Mouse (Mus musculus) neural tube, embryonic 11.5 days (tissue): Measurements from ENCODE around the gene Tnf. TPM values are rescaled to one million over a fixed set of nuclear protein-coding genes. Genes with fewer than 3 reads are reported as not detected.

ENCODE experiments used
- microRNA-seq: library from miRNA; unstranded; fragments of <30 nt; microRNA quantifications from one replicate; pipeline ENCODE4, GENCODE M21; 2016
- polyA plus RNA-seq: library from polyadenylated mRNA; unstranded; fragments of >200 nt; fragmentation: Nextera tagmentation; extraction: Ambion mirVana; gene quantifications from 2 replicates; pipeline ENCODE4 v1.2.1, GENCODE M21; 2014

Gene Tnf
- polyA plus RNA-seq, 1 experiment from 2014 or later = 0.16 TPM

Small RNAs within 50 kb of the gene (microRNA-seq; reads per million reads assigned to microRNA genes)
- gene Mir6973a (not detected), gene Mir6974 (not detected), gene Mir6975 (4.2 reads per million, percentile 10 among the genes with 10 or more reads in this experiment), gene Mir8094 (not detected)

Other genes starting within 250 kb of the Tnf start
- 0.13 and 0.37 TPM in 2 replicates for gene Hspa1b, start 242.8 kb downstream of the Tnf start, polyA plus RNA-seq
- gene Gm20481, start 232.1 kb downstream of the Tnf start, polyA plus RNA-seq = not detected in 2 replicates
- 1.1 and 1.9 TPM in 2 replicates for gene Hspa1a, start 229.9 kb downstream of the Tnf start, polyA plus RNA-seq
- gene Hspa1l, start 229.3 kb downstream of the Tnf start, polyA plus RNA-seq = 1.8 and 2.0 TPM in 2 replicates
- 209 and 211 TPM in 2 replicates for gene Lsm2, start 220.1 kb downstream of the Tnf start, polyA plus RNA-seq
- 109 and 114 TPM in 2 replicates for gene Vars, start 201.0 kb downstream of the Tnf start, polyA plus RNA-seq
- 0.08 TPM in 1 of 2 replicates, not detected in the other for gene Vwa7, start 185.4 kb downstream of the Tnf start, polyA plus RNA-seq
- 3.9 and 5.2 TPM in 2 replicates for gene Sapcd1, start 174.0 kb downstream of the Tnf start, polyA plus RNA-seq
- gene Msh5, start 155.3 kb downstream of the Tnf start, polyA plus RNA-seq = 4.1 and 6.2 TPM in 2 replicates
- gene Clic1, start 152.0 kb downstream of the Tnf start, polyA plus RNA-seq = 82.8 and 89.7 TPM in 2 replicates
- gene Ddah2, start 143.0 kb downstream of the Tnf start, polyA plus RNA-seq = 638 and 659 TPM in 2 replicates
- gene Ly6g6c, start 136.6 kb downstream of the Tnf start, polyA plus RNA-seq = 0.43 TPM in 1 of 2 replicates, not detected in the other
- gene Mpig6b, start 135.8 kb downstream of the Tnf start, polyA plus RNA-seq = 1.5 and 2.0 TPM in 2 replicates
- 0.39 and 0.46 TPM in 2 replicates for gene Ly6g6e, start 125.1 kb downstream of the Tnf start, polyA plus RNA-seq
- gene Ly6g6d, start 123.9 kb downstream of the Tnf start, polyA plus RNA-seq = 1.0 and 3.2 TPM in 2 replicates
- gene Ly6g6f, start 116.4 kb downstream of the Tnf start, polyA plus RNA-seq = 1.3 and 1.4 TPM in 2 replicates
- 50.5 and 59.9 TPM in 2 replicates for gene Abhd16a, start 112.7 kb downstream of the Tnf start, polyA plus RNA-seq
- not detected in 2 replicates for gene Ly6g5c, start 93.7 kb downstream of the Tnf start, polyA plus RNA-seq
- gene Ly6g5b, start 86.6 kb downstream of the Tnf start, polyA plus RNA-seq = 0.45 and 0.78 TPM in 2 replicates
- gene Gpank1, start 80.6 kb downstream of the Tnf start, polyA plus RNA-seq = 26.1 and 28.9 TPM in 2 replicates
- 303 and 319 TPM in 2 replicates for gene Csnk2b, start 80.0 kb downstream of the Tnf start, polyA plus RNA-seq
- gene D17H6S53E, start 75.6 kb downstream of the Tnf start, polyA plus RNA-seq = 7.0 and 7.6 TPM in 2 replicates
- 0.81 and 0.93 TPM in 2 replicates for gene Apom, start 70.0 kb downstream of the Tnf start, polyA plus RNA-seq
- 99.4 and 105 TPM in 2 replicates for gene Bag6, start 66.8 kb downstream of the Tnf start, polyA plus RNA-seq
- gene Prrc2a, start 37.1 kb downstream of the Tnf start, polyA plus RNA-seq = 185 and 194 TPM in 2 replicates
- gene Aif1, start 25.9 kb downstream of the Tnf start, polyA plus RNA-seq = 4.1 and 6.7 TPM in 2 replicates
- 5.8 and 9.1 TPM in 2 replicates for gene Lst1, start 13.6 kb downstream of the Tnf start, polyA plus RNA-seq
- 0.27 TPM in 1 of 2 replicates, not detected in the other for gene Ltb, start 7.6 kb downstream of the Tnf start, polyA plus RNA-seq
- 0.28 TPM in 1 of 2 replicates, not detected in the other for gene Lta, start 3.3 kb upstream of the Tnf start, polyA plus RNA-seq
- 0.50 TPM in 1 of 2 replicates, not detected in the other for gene Gm16181, start 18.8 kb upstream of the Tnf start, polyA plus RNA-seq
- gene Atp6v1g2, start 31.7 kb upstream of the Tnf start, polyA plus RNA-seq = 14.1 and 16.8 TPM in 2 replicates
- gene Nfkbil1, start 33.8 kb upstream of the Tnf start, polyA plus RNA-seq = 4.7 and 5.0 TPM in 2 replicates
- 634 and 672 TPM in 2 replicates for gene Ddx39b, start 39.7 kb upstream of the Tnf start, polyA plus RNA-seq
- gene H2-D1, start 60.7 kb upstream of the Tnf start, polyA plus RNA-seq = 47.9 and 56.5 TPM in 2 replicates
- not detected in 2 replicates for gene H2-Q1, start 118.4 kb upstream of the Tnf start, polyA plus RNA-seq
- 1.3 TPM in 1 of 2 replicates, not detected in the other for gene H2-Q2, start 140.2 kb upstream of the Tnf start, polyA plus RNA-seq
- 1.6 and 2.3 TPM in 2 replicates for gene H2-Q4, start 177.6 kb upstream of the Tnf start, polyA plus RNA-seq
- gene H2-Q6, start 222.8 kb upstream of the Tnf start, polyA plus RNA-seq = 0.99 and 1.4 TPM in 2 replicates
- 11.2 and 12.5 TPM in 2 replicates for gene H2-Q7, start 237.1 kb upstream of the Tnf start, polyA plus RNA-seq